Mouse (Mus musculus) layer of hippocampus, adult 2 months (tissue): ENCODE measurements around the gene Btbd35f9. TPM values are rescaled to one million over a fixed set of nuclear protein-coding genes. Genes with fewer than 3 reads are reported as not detected.
"Not testable (repeated sequence)": the region's sequence is repeated elsewhere in the genome, so short reads cannot be mapped to it uniquely, and the experiment has no call there.

ENCODE experiments used
- DNase-seq, 2 experiments: peaks; one replicate each; pipeline ENCODE4 v3.0.0; 2022; ENCODE audit warnings: low spot score in 2 of 2
- H3K27ac ChIP-seq: fragments of 200-600 bp; 2 replicates; pipeline ENCODE4 v1.8.1; 2022
- H3K4me3 ChIP-seq: fragments of 200-600 bp; 2 replicates; pipeline ENCODE4 v1.8.1; 2022; ENCODE audit warnings: mild to moderate bottlenecking
- long read RNA-seq, 2 experiments: library from polyadenylated mRNA; stranded (forward); transcript quantifications; one replicate each; pipeline ENCODE4 v2.0.0; 2021; ENCODE audit warnings: borderline mapping rate in 2 of 2
- total RNA-seq, 2 experiments: library from RNA; stranded (reverse); gene quantifications; 2 replicates each; pipeline ENCODE4 v1.2.3; 2021

Btbd35f9 gene
- total RNA-seq = not detected
- long read RNA-seq, experiment 1 = 0 reads
- long read RNA-seq, experiment 2 = 0 reads

- H3K27ac ChIP-seq = not testable (repeated sequence)
These were observed at the start of gene Btbd35f9 for GRCm38 (mm10) chrX:34161399-34161798. Gene Btbd35f9 (minus strand): TSS chrX:34161499.

More at GRCm38 (mm10) chrX:34161399-34161798, at the start of gene Btbd35f9:
- not testable (repeated sequence) for DNase-seq, H3K4me3 ChIP-seq

Other genes with a start within 250 kb of the Btbd35f9 start
- not detected for gene Btbd35f6, start 205.0 kb downstream of the Btbd35f9 start, total RNA-seq
- not detected for gene Gm21870, start 174.7 kb downstream of the Btbd35f9 start, total RNA-seq
- gene Spin2g, start 77.2 kb upstream of the Btbd35f9 start, total RNA-seq = not detected